Mouse (Mus musculus) heart, embryonic 10.5 days (tissue): ENCODE data around the gene Grid2ip. TPM values are rescaled to one million over a fixed set of nuclear protein-coding genes. Genes with fewer than 3 reads are reported as not detected.

ENCODE experiments used
- DNase-seq: peaks from one replicate; pipeline ENCODE4 v3.0.0-alpha.2; 2017; ENCODE audit warnings: low spot score
- H3K27ac ChIP-seq: fragments of 300-500 bp; sonication (generic); 2 replicates; pipeline ENCODE4 v1.5.1; 2016; ENCODE audit warnings: mild to moderate bottlenecking
- H3K27me3 ChIP-seq: fragments of 300-500 bp; sonication (generic); 2 replicates; pipeline ENCODE4 v1.6.1; 2016; ENCODE audit warnings: mild to moderate bottlenecking; ENCODE audit not compliant: poor library complexity, insufficient read depth, severe bottlenecking
- H3K36me3 ChIP-seq: fragments of 300-500 bp; sonication (generic); 2 replicates; pipeline ENCODE4 v1.6.1; 2016; ENCODE audit warnings: mild to moderate bottlenecking, moderate library complexity
- H3K4me1 ChIP-seq: fragments of 300-500 bp; sonication (generic); 2 replicates; pipeline ENCODE4 v1.6.1; 2016; ENCODE audit warnings: mild to moderate bottlenecking
- H3K4me3 ChIP-seq: fragments of 300-500 bp; sonication (generic); 2 replicates; pipeline ENCODE4 v1.5.1; 2016; ENCODE audit warnings: mild to moderate bottlenecking, moderate library complexity
- H3K9me3 ChIP-seq: fragments of 300-500 bp; sonication (generic); 2 replicates; pipeline ENCODE4 v1.6.1; 2016; ENCODE audit warnings: mild to moderate bottlenecking, moderate library complexity
- WGBS: fragments of 180-500 bp; shearing (Covaris S2); methylation state at CpG from one replicate; pipeline ENCODE4 v1.1.7; 2016; 5-methylcytosine and 5-hydroxymethylcytosine counted together
- polyA plus RNA-seq: library from polyadenylated mRNA; unstranded; fragments of >200 nt; fragmentation: Nextera tagmentation; extraction: Ambion mirVana; gene quantifications from 2 replicates; pipeline ENCODE4 v1.2.1, GENCODE M21; 2016

Gene Grid2ip
- polyA plus RNA-seq, 1 experiment from 2014 or later: 0.51 TPM

- under 1% methylated on average over 66 of the region's 72 CpGs for WGBS
- Histone ChIP-seq H3K4me1 (peaks cover 40% of the 10 kb centered on the region), H3K27ac (peak within 1 kb of the TSS; percentile 96)
These were observed 46.3 kb downstream of the Grid2ip start, which contains the start of gene Kdelr2 for GRCm38 (mm10) chr5:143403221-143404147. Kdelr2 (plus strand) TSS chr5:143403838.

GRCm38 (mm10) chr5:143404148-143404930, 47.2 kb downstream of the Grid2ip start:
- Histone ChIP-seq H3K9me3 (no peaks in the 10 kb centered on the region), H3K27ac (peak overlapping the region; percentile 96), H3K27me3 (no peaks in the 10 kb centered on the region), H3K36me3 (peaks cover 27% of the 10 kb centered on the region), H3K4me3 (peak overlapping the region; percentile 97), H3K4me1 (peaks cover 45% of the 10 kb centered on the region)
- no peak for DNase-seq
- WGBS: 5% methylated on average over 34 of the region's 34 CpGs

More at GRCm38 (mm10) chr5:143403221-143404147, 46.3 kb downstream of the Grid2ip start, which contains the start of gene Kdelr2:
- Histone ChIP-seq H3K4me3 (peak within 1 kb of the TSS; percentile 97), H3K9me3 (no peaks in the 10 kb centered on the region), H3K36me3 (peaks cover 35% of the 10 kb centered on the region), H3K27me3 (no peaks in the 10 kb centered on the region)
- DNase-seq: peak; percentile 94

- 83% methylated on average over 9 of the region's 9 CpGs for WGBS
- Histone ChIP-seq H3K27me3 (no peaks in the 10 kb centered on the region), H3K36me3 (peaks cover 31% of the 10 kb centered on the region), H3K4me1 (peaks cover 52% of the 10 kb centered on the region), H3K27ac (no peak overlapping the region), H3K4me3 (peak overlapping the region; percentile 97), H3K9me3 (no peaks in the 10 kb centered on the region)
- DNase-seq: no peak
These were observed 48.1 kb downstream of the Grid2ip start for GRCm38 (mm10) chr5:143405200-143405599.

GRCm38 (mm10) chr5:143406548-143406947, 49.4 kb downstream of the Grid2ip start:
- H3K4me1 ChIP-seq: peaks cover 55% of the 10 kb centered on the region
- no peaks in the 10 kb centered on the region for H3K9me3 ChIP-seq
- no peak overlapping the region for H3K27ac ChIP-seq
- 90% methylated on average over 9 of the region's 9 CpGs for WGBS
- DNase-seq: no peak
- no peak overlapping the region for H3K4me3 ChIP-seq
- H3K36me3 ChIP-seq: peaks cover 43% of the 10 kb centered on the region
- no peaks in the 10 kb centered on the region for H3K27me3 ChIP-seq

- Histone ChIP-seq H3K4me1 (peaks cover 43% of the 10 kb centered on the region), H3K4me3 (no peak overlapping the region), H3K9me3 (no peaks in the 10 kb centered on the region), H3K27me3 (no peaks in the 10 kb centered on the region), H3K36me3 (peaks cover 65% of the 10 kb centered on the region), H3K27ac (no peak overlapping the region)
- no peak for DNase-seq
- WGBS: 61% methylated on average over 3 of the region's 3 CpGs
These were observed 52.1 kb downstream of the Grid2ip start for GRCm38 (mm10) chr5:143409239-143409638.

GRCm38 (mm10) chr5:143410841-143411395, 53.8 kb downstream of the Grid2ip start:
- Histone ChIP-seq H3K36me3 (peaks cover 69% of the 10 kb centered on the region), H3K27ac (no peak overlapping the region), H3K27me3 (no peaks in the 10 kb centered on the region), H3K4me3 (no peak overlapping the region), H3K9me3 (no peaks in the 10 kb centered on the region), H3K4me1 (peaks cover 28% of the 10 kb centered on the region)
- no peak for DNase-seq
- WGBS: 79% methylated on average over 4 of the region's 4 CpGs

GRCm38 (mm10) chr5:143421484-143421883, 64.3 kb downstream of the Grid2ip start:
- Histone ChIP-seq H3K36me3 (peaks cover 68% of the 10 kb centered on the region), H3K4me1 (no peaks in the 10 kb centered on the region), H3K4me3 (no peak overlapping the region), H3K27ac (no peak overlapping the region), H3K27me3 (no peaks in the 10 kb centered on the region), H3K9me3 (no peaks in the 10 kb centered on the region)
- WGBS: 81% methylated on average over 4 of the region's 4 CpGs
- no peak for DNase-seq

- no peak for DNase-seq
- no peaks in the 10 kb centered on the region for H3K4me1 ChIP-seq
- WGBS: 83% methylated on average over 4 of the region's 4 CpGs
- H3K27ac ChIP-seq: no peak overlapping the region
- no peaks in the 10 kb centered on the region for H3K9me3 ChIP-seq
- peaks cover 53% of the 10 kb centered on the region for H3K36me3 ChIP-seq
- H3K4me3 ChIP-seq: no peak overlapping the region
- H3K27me3 ChIP-seq: no peaks in the 10 kb centered on the region
These were observed 65.9 kb downstream of the Grid2ip start for GRCm38 (mm10) chr5:143422990-143423389.

- Histone ChIP-seq H3K4me3 (no peak overlapping the region), H3K36me3 (peaks cover 43% of the 10 kb centered on the region), H3K4me1 (no peaks in the 10 kb centered on the region), H3K9me3 (no peaks in the 10 kb centered on the region), H3K27me3 (no peaks in the 10 kb centered on the region), H3K27ac (no peak overlapping the region)
- DNase-seq: no peak
- WGBS: 32% methylated on average over 6 of the region's 6 CpGs
These were observed 66.9 kb downstream of the Grid2ip start for GRCm38 (mm10) chr5:143423899-143424519.

- WGBS: 0% methylated on average over 4 of the region's 4 CpGs
- Histone ChIP-seq H3K4me3 (no peak overlapping the region), H3K9me3 (no peaks in the 10 kb centered on the region), H3K27ac (no peak overlapping the region), H3K36me3 (no peaks in the 10 kb centered on the region), H3K27me3 (no peaks in the 10 kb centered on the region), H3K4me1 (no peaks in the 10 kb centered on the region)
- DNase-seq: peak; percentile 91
These were observed 77.3 kb downstream of the Grid2ip start for GRCm38 (mm10) chr5:143434421-143434820.

GRCm38 (mm10) chr5:143441298-143441697, 84.2 kb downstream of the Grid2ip start:
- H3K9me3 ChIP-seq: no peaks in the 10 kb centered on the region
- H3K36me3 ChIP-seq: no peaks in the 10 kb centered on the region
- H3K4me3 ChIP-seq: no peak overlapping the region
- H3K27me3 ChIP-seq: no peaks in the 10 kb centered on the region; the same call in 1 of the 2 replicates
- no peak overlapping the region for H3K27ac ChIP-seq
- no peaks in the 10 kb centered on the region for H3K4me1 ChIP-seq
- WGBS: 82% methylated on average over 3 of the region's 3 CpGs
- DNase-seq: no peak

GRCm38 (mm10) chr5:143441753-143442152, 84.6 kb downstream of the Grid2ip start:
- no peak for DNase-seq
- Histone ChIP-seq H3K4me1 (no peaks in the 10 kb centered on the region), H3K36me3 (no peaks in the 10 kb centered on the region), H3K27ac (no peak overlapping the region), H3K4me3 (no peak overlapping the region), H3K9me3 (no peaks in the 10 kb centered on the region), H3K27me3 (no peaks in the 10 kb centered on the region; the same call in 1 of the 2 replicates)
- WGBS: 82% methylated on average over 12 of the region's 12 CpGs
